Mouse (Mus musculus) brain, embryonic 14.5 days (tissue): ENCODE measurements at regions not wholly inside any gene's neighbourhood (a gene's known extent, or its start where the extent isn't known, plus 50 kb on each side); places are given as distances from the start of the nearest gene placed in this dataset.

Source experiments
- CTCF ChIP-seq: fragments of 200-500 bp; IDR thresholded peaks from 2 replicates; pipeline ENCODE4 v1.5.1; 2012; ENCODE audit warnings: inconsistent platforms, mild to moderate bottlenecking, moderate library complexity, borderline replicate concordance; ENCODE audit not compliant: insufficient read depth, insufficient read length; ENCODE audit errors: extremely low read depth
- POLR2A ChIP-seq: fragments of 200-500 bp; IDR thresholded peaks from 2 replicates; pipeline ENCODE4 v1.6.1; 2012; ENCODE audit warnings: mild to moderate bottlenecking, inconsistent platforms, borderline replicate concordance; ENCODE audit not compliant: poor library complexity, insufficient read depth, insufficient read length, severe bottlenecking; ENCODE audit errors: extremely low read depth

DNA sequence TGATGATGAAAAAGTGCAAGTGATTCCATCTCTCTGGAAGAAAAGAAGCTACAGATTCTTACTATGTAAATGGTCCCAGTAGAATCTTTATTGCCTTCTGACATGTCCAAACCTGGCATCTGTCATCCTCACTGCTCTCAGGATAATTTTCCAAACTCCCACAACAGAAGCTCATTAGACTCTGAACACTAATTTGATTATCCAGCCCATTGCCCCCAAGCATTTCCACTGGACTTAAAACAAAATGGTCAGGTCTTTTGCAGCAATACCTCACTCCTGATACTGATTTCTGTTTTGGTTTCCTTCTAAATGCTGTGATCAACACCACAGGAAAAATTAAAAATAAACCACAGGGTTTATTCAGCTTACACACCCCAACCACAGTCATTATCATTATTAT lies 171.5 kb upstream of the Chodl start:
- TF ChIP-seq CTCF (no peak), POLR2A (no peak)
